Mouse (Mus musculus): ENCODE results near the gene Ugt1a6b. TPM values are rescaled to one million over a fixed set of nuclear protein-coding genes. Genes with fewer than 3 reads are reported as not detected.

The Ugt1a6b gene
- 0.28 and 1.0 TPM in 2 replicates for polyA plus RNA-seq (2012; rRNA removed)

GRCm38 (mm10) chr1:88103019-88103418 lies at the start of gene Ugt1a6b:
Ugt1a6b (plus strand) TSS chr1:88103252.

GRCm38 (mm10) chr1:88055088-88055487 lies 48.0 kb upstream of the Ugt1a6b start, which contains the start of gene Ugt1a10:
Ugt1a10 (plus strand) TSS chr1:88055388.

GRCm38 (mm10) chr1:88070495-88070894 lies 32.6 kb upstream of the Ugt1a6b start, which contains the start of gene Ugt1a9:
Ugt1a9 (plus strand) TSS chr1:88070800.

GRCm38 (mm10) chr1:88087513-88087912 lies 15.5 kb upstream of the Ugt1a6b start, which contains the start of gene Ugt1a8:
Ugt1a8 (plus strand) TSS chr1:88087813.

GRCm38 (mm10) chr1:88094941-88095492 lies 8.0 kb upstream of the Ugt1a6b start, which contains the start of gene Ugt1a7c:
Ugt1a7c (plus strand) TSS chr1:88095062.

GRCm38 (mm10) chr1:88134457-88135011 lies 31.5 kb downstream of the Ugt1a6b start, which contains the start of gene Ugt1a6a:
Ugt1a6a (plus strand) TSS chr1:88134809.

GRCm38 (mm10) chr1:88165711-88166110 lies 62.7 kb downstream of the Ugt1a6b start, which contains the start of gene Ugt1a5:
Ugt1a5 (plus strand) TSS chr1:88166012.

GRCm38 (mm10) chr1:88200456-88200855 lies 97.4 kb downstream of the Ugt1a6b start, which contains the start of gene Ugt1a2:
Ugt1a2 (plus strand) TSS chr1:88200601.

GRCm38 (mm10) chr1:88205294-88205922 lies 102.4 kb downstream of the Ugt1a6b start, which contains the start of gene Dnajb3:
Dnajb3 (minus strand) TSS chr1:88205782.

GRCm38 (mm10) chr1:88211812-88212211 lies 108.8 kb downstream of the Ugt1a6b start, which contains the start of gene Ugt1a1:
Ugt1a1 (plus strand) TSS chr1:88211959.

GRCm38 (mm10) chr1:88226670-88227379 lies 123.8 kb downstream of the Ugt1a6b start, which contains the start of gene Mroh2a:
Mroh2a (plus strand) TSS chr1:88226986.

Other genes with a start within 250 kb of the Ugt1a6b start
- 60.5 and 61.1 TPM in 2 replicates for gene Dgkd, start 250.0 kb upstream of the Ugt1a6b start, polyA plus RNA-seq (2012; rRNA removed)
- 20.3 and 20.4 TPM in 2 replicates for gene Usp40, start 94.7 kb upstream of the Ugt1a6b start, polyA plus RNA-seq (2012; rRNA removed)
- gene Ugt1a10, start 47.9 kb upstream of the Ugt1a6b start, polyA plus RNA-seq (2012; rRNA removed), result not detected in 2 replicates
- gene Ugt1a9, start 32.5 kb upstream of the Ugt1a6b start, polyA plus RNA-seq (2012; rRNA removed), result not detected in 2 replicates
- not detected in 2 replicates for gene Ugt1a8, start 15.4 kb upstream of the Ugt1a6b start, polyA plus RNA-seq (2012; rRNA removed)
- gene Ugt1a7c, start 8.2 kb upstream of the Ugt1a6b start, polyA plus RNA-seq (2012; rRNA removed), result 0.75 and 0.78 TPM in 2 replicates
- 1.7 and 2.5 TPM in 2 replicates for gene Ugt1a6a, start 31.6 kb downstream of the Ugt1a6b start, polyA plus RNA-seq (2012; rRNA removed)
- gene Ugt1a5, start 62.8 kb downstream of the Ugt1a6b start, polyA plus RNA-seq (2012; rRNA removed), result not detected in 2 replicates
- not detected in 2 replicates for gene Ugt1a2, start 97.3 kb downstream of the Ugt1a6b start, polyA plus RNA-seq (2012; rRNA removed)
- gene Dnajb3, start 102.5 kb downstream of the Ugt1a6b start, polyA plus RNA-seq (2012; rRNA removed), result 10.9 and 11.1 TPM in 2 replicates
- gene Ugt1a1, start 108.7 kb downstream of the Ugt1a6b start, polyA plus RNA-seq (2012; rRNA removed), result 0.08 TPM in 1 of 2 replicates, not detected in the other
- gene Mroh2a, start 123.7 kb downstream of the Ugt1a6b start, polyA plus RNA-seq (2012; rRNA removed), result 0.17 and 0.27 TPM in 2 replicates
- gene Hjurp, start 174.4 kb downstream of the Ugt1a6b start, polyA plus RNA-seq (2012; rRNA removed), result 123 and 130 TPM in 2 replicates
- gene Trpm8, start 174.4 kb downstream of the Ugt1a6b start, polyA plus RNA-seq (2012; rRNA removed), result 0.32 and 0.80 TPM in 2 replicates